8 mouse cellular contexts compared by ENCODE assay signal in genomic region chr19:46338942-46339286, GRCm38 (mm10). TPM values are rescaled to one million over a fixed set of nuclear protein-coding genes. Genes with fewer than 3 reads are reported as not detected.
DNase-seq lines count a peak whose midpoint lies in the region; ATAC-seq and TF ChIP-seq lines count a peak whose summit lies in the region.

No protein-coding gene starts in this region.

- WGBS in kidney, embryonic 15.5 days = 52% methylated on average over 6 of the region's 6 CpGs
- WGBS in embryonic facial prominence, embryonic 11.5 days = 55% methylated on average over 6 of the region's 6 CpGs
- WGBS in intestine, embryonic 15.5 days = 49% methylated on average over 6 of the region's 6 CpGs

- peak overlapping the region; percentile 74 for H3ac ChIP-seq in myocyte (ENCODE audit: control insufficient read depth, insufficient read length)

- peaks cover 32% of the 10 kb centered on the region for H3K4me1 ChIP-seq in kidney, embryonic 15.5 days
- peaks cover 5% of the 10 kb centered on the region for H3K4me1 ChIP-seq in embryonic facial prominence, embryonic 11.5 days (ENCODE audit: control insufficient read depth, insufficient read depth, low read length)
- peaks cover 6% of the 10 kb centered on the region for H3K4me1 ChIP-seq in intestine, embryonic 15.5 days (replicated peaks)

- H3K36me3 ChIP-seq in kidney, embryonic 15.5 days = no peaks in the 10 kb centered on the region
- H3K36me3 ChIP-seq in embryonic facial prominence, embryonic 11.5 days (replicated peaks; ENCODE audit: control insufficient read depth, insufficient read depth, low read depth, low read length) = no peaks in the 10 kb centered on the region
- no peaks in the 10 kb centered on the region for H3K36me3 ChIP-seq in intestine, embryonic 15.5 days
- H3K36me3 ChIP-seq in myocyte (ENCODE audit: control insufficient read depth, insufficient read depth) = no peaks in the 10 kb centered on the region

- H3K9me3 ChIP-seq in kidney, embryonic 15.5 days (replicated peaks) = no peaks in the 10 kb centered on the region
- no peaks in the 10 kb centered on the region for H3K9me3 ChIP-seq in embryonic facial prominence, embryonic 11.5 days (replicated peaks; ENCODE audit: control insufficient read depth, low read length)
- H3K9me3 ChIP-seq in intestine, embryonic 15.5 days = no peaks in the 10 kb centered on the region

- no peak overlapping the region for H3K9ac ChIP-seq in kidney, embryonic 15.5 days
- no peak overlapping the region for H3K9ac ChIP-seq in embryonic facial prominence, embryonic 11.5 days (replicated peaks; ENCODE audit: low read length)
- H3K9ac ChIP-seq in intestine, embryonic 15.5 days = no peak overlapping the region

- no peak for ATAC-seq in kidney, embryonic 15.5 days (replicated peaks; ENCODE audit: low FRiP score)
- ATAC-seq in embryonic facial prominence, embryonic 11.5 days (replicated peaks; ENCODE audit: insufficient number of reproducible peaks, low FRiP score, low TSS enrichment, low read depth) = no peak; the same call in 1 of the 2 replicates
- ATAC-seq in intestine, embryonic 15.5 days = no peak; the same call in 1 of the 2 replicates

- TF ChIP-seq POLR2A in myocyte (IDR thresholded peaks at IDR 0.05; ENCODE audit: insufficient read length, low read depth) = no peak

- H3K27ac ChIP-seq in kidney, embryonic 15.5 days = peak overlapping the region; percentile 58; the same call in 1 of the 2 replicates
- H3K27ac ChIP-seq in embryonic facial prominence, embryonic 11.5 days (replicated peaks; ENCODE audit: low read depth, low read length) = no peak overlapping the region
- 0 out of 2 replicates have a peak overlapping the region, but pooled peaks have one; percentile 17 for H3K27ac ChIP-seq in intestine, embryonic 15.5 days

- peaks cover 8% of the 10 kb centered on the region for H3K27me3 ChIP-seq in kidney, embryonic 15.5 days
- H3K27me3 ChIP-seq in embryonic facial prominence, embryonic 11.5 days (ENCODE audit: control insufficient read depth, insufficient read depth, low read length) = no peaks in the 10 kb centered on the region; the same call in 1 of the 2 replicates
- H3K27me3 ChIP-seq in intestine, embryonic 15.5 days (replicated peaks) = no peaks in the 10 kb centered on the region
- H3K27me3 ChIP-seq in myocyte (ENCODE audit: control insufficient read depth, insufficient read depth, insufficient read length) = no peaks in the 10 kb centered on the region

- peak overlapping the region; percentile 68 for H3K4me2 ChIP-seq in kidney, embryonic 15.5 days
- peak overlapping the region; percentile 0; the same call in 1 of the 2 replicates for H3K4me2 ChIP-seq in embryonic facial prominence, embryonic 11.5 days (ENCODE audit: low read depth, low read length)
- H3K4me2 ChIP-seq in intestine, embryonic 15.5 days (replicated peaks) = peak overlapping the region; percentile 48
- H3K4me2 ChIP-seq in myocyte (ENCODE audit: low read depth) = peak overlapping the region; percentile 87

- no peak for DNase-seq in kidney, adult 8-10 months
- DNase-seq in embryonic facial prominence, embryonic 11.5 days (ENCODE audit: low spot score) = no peak
- DNase-seq in ovary, adult 18-20 months (ENCODE audit: low spot score) = no peak
- no peak for DNase-seq in cerebellum, postnatal 14 days
- no peak for DNase-seq in lung, postnatal 25 days (ENCODE audit: low spot score)

- H3K4me3 ChIP-seq in kidney, embryonic 15.5 days (replicated peaks) = peak overlapping the region; percentile 92
- H3K4me3 ChIP-seq in embryonic facial prominence, embryonic 11.5 days (ENCODE audit: low read depth, low read length) = no peak overlapping the region
- peak overlapping the region; percentile 79 for H3K4me3 ChIP-seq in intestine, embryonic 15.5 days (replicated peaks)
- H3K4me3 ChIP-seq in myocyte = peak overlapping the region; percentile 76

- no peaks in the 10 kb centered on the region for H3K79me2 ChIP-seq in myocyte (ENCODE audit: control insufficient read depth, insufficient read depth)

TF ChIP-seq in myocyte, 11 proteins besides CTCF, POLR2A, EP300 and RAD21:
- TF ChIP-seq POLR2AphosphoS2 (IDR thresholded peaks at IDR 0.05; ENCODE audit: insufficient read length, low read depth) = no peak
- TF ChIP-seq TCF12 (IDR thresholded peaks at IDR 0.05; ENCODE audit: insufficient read depth, poor library complexity, severe bottlenecking) = no peak
- TF ChIP-seq SRF (IDR thresholded peaks at IDR 0.05; ENCODE audit: control insufficient read depth, insufficient read length, low read depth) = no peak
- TF ChIP-seq TCF3 (IDR thresholded peaks at IDR 0.05; ENCODE audit: insufficient read length, low read depth) = no peak
- TF ChIP-seq USF1 (IDR thresholded peaks at IDR 0.05; ENCODE audit: low read depth) = no peak
- no peak for TF ChIP-seq E2F4 (IDR thresholded peaks at IDR 0.05; ENCODE audit: insufficient read depth)
- TF ChIP-seq REST (IDR thresholded peaks at IDR 0.05; ENCODE audit: insufficient read depth, insufficient read length) = no peak

RNA-seq across cellular contexts. Expression of gene Cuedc2, which starts 0.4 kb away (rescaled TPM):
- 158 and 177 TPM in 2 replicates for polyA plus RNA-seq in kidney, embryonic 15.5 days (2015; fragmentation: Nextera tagmentation; extraction: Ambion mirVana)
- polyA plus RNA-seq in embryonic facial prominence, embryonic 11.5 days (2014; fragmentation: Nextera tagmentation; extraction: Ambion mirVana) = 183 and 199 TPM in 2 replicates
- 126 and 138 TPM in 2 replicates for polyA plus RNA-seq in intestine, embryonic 15.5 days (2015; fragmentation: Nextera tagmentation; extraction: Ambion mirVana)
- polyA plus RNA-seq in myocyte (2012; fragmentation: generic; extraction: Trizol) = 165 TPM

RNA-seq across cellular contexts. Expression of gene Mfsd13a, which starts 2.0 kb away (rescaled TPM):
- 12.5 and 15.0 TPM in 2 replicates for polyA plus RNA-seq in kidney, embryonic 15.5 days (2015; fragmentation: Nextera tagmentation; extraction: Ambion mirVana)
- 3.2 and 4.1 TPM in 2 replicates for polyA plus RNA-seq in embryonic facial prominence, embryonic 11.5 days (2014; fragmentation: Nextera tagmentation; extraction: Ambion mirVana)
- polyA plus RNA-seq in intestine, embryonic 15.5 days (2015; fragmentation: Nextera tagmentation; extraction: Ambion mirVana) = 13.5 and 14.2 TPM in 2 replicates
- polyA plus RNA-seq in myocyte (2012; fragmentation: generic; extraction: Trizol) = 1.9 TPM

RNA-seq across cellular contexts. Expression of gene Fbxl15, which starts 10.9 kb away (rescaled TPM):
- polyA plus RNA-seq in kidney, embryonic 15.5 days (2015; fragmentation: Nextera tagmentation; extraction: Ambion mirVana) = 18.2 and 20.1 TPM in 2 replicates
- 15.0 and 18.0 TPM in 2 replicates for polyA plus RNA-seq in embryonic facial prominence, embryonic 11.5 days (2014; fragmentation: Nextera tagmentation; extraction: Ambion mirVana)
- 15.6 and 16.7 TPM in 2 replicates for polyA plus RNA-seq in intestine, embryonic 15.5 days (2015; fragmentation: Nextera tagmentation; extraction: Ambion mirVana)
- polyA plus RNA-seq in myocyte (2012; fragmentation: generic; extraction: Trizol) = 15.3 TPM

RNA-seq across cellular contexts. Expression of gene 2310034G01Rik, which starts 11.2 kb away (rescaled TPM):
- polyA plus RNA-seq in kidney, embryonic 15.5 days (2015; fragmentation: Nextera tagmentation; extraction: Ambion mirVana) = 2.0 and 2.6 TPM in 2 replicates
- 1.1 and 2.0 TPM in 2 replicates for polyA plus RNA-seq in embryonic facial prominence, embryonic 11.5 days (2014; fragmentation: Nextera tagmentation; extraction: Ambion mirVana)
- polyA plus RNA-seq in intestine, embryonic 15.5 days (2015; fragmentation: Nextera tagmentation; extraction: Ambion mirVana) = 1.1 and 1.7 TPM in 2 replicates
- polyA plus RNA-seq in myocyte (2012; fragmentation: generic; extraction: Trizol) = 1.2 TPM

RNA-seq across cellular contexts. Expression of gene Psd, which starts 12.0 kb away (rescaled TPM):
- polyA plus RNA-seq in kidney, embryonic 15.5 days (2015; fragmentation: Nextera tagmentation; extraction: Ambion mirVana) = 3.9 and 7.2 TPM in 2 replicates
- 4.8 and 5.0 TPM in 2 replicates for polyA plus RNA-seq in embryonic facial prominence, embryonic 11.5 days (2014; fragmentation: Nextera tagmentation; extraction: Ambion mirVana)
- polyA plus RNA-seq in intestine, embryonic 15.5 days (2015; fragmentation: Nextera tagmentation; extraction: Ambion mirVana) = 34.8 and 36.2 TPM in 2 replicates
- polyA plus RNA-seq in myocyte (2012; fragmentation: generic; extraction: Trizol) = 11.7 TPM

Comparison
In these comparisons a context has a peak if more than half of its experiments do, and no peak if none do; other contexts are left out.
1. H3K4me2 ChIP-seq: peak in every context shown above with its lines; median percentile 87 in myocyte; 68 in kidney, embryonic 15.5 days; 48 in intestine, embryonic 15.5 days; 0 in embryonic facial prominence, embryonic 11.5 days.